Mouse (Mus musculus) gastrocnemius, postnatal 25 days (tissue): Measurements from ENCODE around the gene Shroom2. TPM values are rescaled to one million over a fixed set of nuclear protein-coding genes. Genes with fewer than 3 reads are reported as not detected.

Source experiments
- DNase-seq: peaks from one replicate; pipeline ENCODE4 v3.0.0; 2022
- total RNA-seq, 2 experiments: library from RNA; stranded (reverse); gene quantifications; 1 replicate in 1 of 2; 2 replicates in 1 of 2; pipeline ENCODE4 v1.2.3; 2021

Gene Shroom2
- total RNA-seq, 2 experiments from 2014 or later = 1.2 to 1.8 TPM

- DNase-seq = no peak
These were observed 67.6 kb downstream of the Shroom2 start for GRCm38 (mm10) chrX:152701679-152702078.

GRCm38 (mm10) chrX:152690788-152691291 is 78.4 kb downstream of the Shroom2 start:
- DNase-seq = no peak

GRCm38 (mm10) chrX:152679190-152679814 is 90.0 kb downstream of the Shroom2 start:
- no peak for DNase-seq

GRCm38 (mm10) chrX:152676357-152676756 is 92.9 kb downstream of the Shroom2 start:
- DNase-seq = no peak

GRCm38 (mm10) chrX:152673431-152673830 is 95.8 kb downstream of the Shroom2 start:
- no peak for DNase-seq

- DNase-seq = no peak
These were observed 111.8 kb downstream of the Shroom2 start for GRCm38 (mm10) chrX:152657363-152658036.

- DNase-seq = no peak
These were observed 112.7 kb downstream of the Shroom2 start for GRCm38 (mm10) chrX:152656609-152656939.

- no peak for DNase-seq
These were observed 113.3 kb downstream of the Shroom2 start for GRCm38 (mm10) chrX:152655796-152656608.

GRCm38 (mm10) chrX:152652676-152653075 is 116.6 kb downstream of the Shroom2 start:
- no peak for DNase-seq

GRCm38 (mm10) chrX:152644827-152645226 is 124.4 kb downstream of the Shroom2 start:
- DNase-seq = no peak

- no peak for DNase-seq
These were observed 125.3 kb downstream of the Shroom2 start for GRCm38 (mm10) chrX:152643679-152644638.

- DNase-seq = no peak
These were observed 126.1 kb downstream of the Shroom2 start for GRCm38 (mm10) chrX:152643201-152643600.

GRCm38 (mm10) chrX:152642627-152643026 is 126.6 kb downstream of the Shroom2 start:
- DNase-seq = no peak

GRCm38 (mm10) chrX:152635397-152635796 is 133.9 kb downstream of the Shroom2 start:
- no peak for DNase-seq

- DNase-seq = no peak
These were observed 147.9 kb downstream of the Shroom2 start for GRCm38 (mm10) chrX:152621407-152621806.

GRCm38 (mm10) chrX:152620917-152621316 is 148.3 kb downstream of the Shroom2 start:
- no peak for DNase-seq

GRCm38 (mm10) chrX:152618464-152618863 is 150.8 kb downstream of the Shroom2 start:
- DNase-seq = no peak

- DNase-seq = no peak
These were observed 206.2 kb downstream of the Shroom2 start, which contains the start of gene Cldn34a for GRCm38 (mm10) chrX:152563034-152563433. Cldn34a (plus strand) TSS chrX:152563334.
